8 mouse cellular contexts compared by ENCODE assay signal in genomic region chr3:84435288-84436043, GRCm38 (mm10). TPM values are rescaled to one million over a fixed set of nuclear protein-coding genes. Genes with fewer than 3 reads are reported as not detected.
DNase-seq lines count a peak whose midpoint lies in the region; ATAC-seq lines count a peak whose summit lies in the region.

No protein-coding gene starts in this region.

- H3K4me3 ChIP-seq in kidney, embryonic 16.5 days (ENCODE audit: low read length) = no peak overlapping the region
- no peak overlapping the region for H3K4me3 ChIP-seq in neural tube, embryonic 14.5 days (ENCODE audit: low read depth, low read length)

- no peaks in the 10 kb centered on the region for H3K27me3 ChIP-seq in kidney, embryonic 16.5 days (ENCODE audit: insufficient read depth, low read length)
- H3K27me3 ChIP-seq in neural tube, embryonic 14.5 days (ENCODE audit: control insufficient read depth, insufficient read depth, low read length) = no peaks in the 10 kb centered on the region

- WGBS in kidney, embryonic 16.5 days = 19% methylated on average over 11 of the region's 11 CpGs
- 16% methylated on average over 11 of the region's 11 CpGs for WGBS in neural tube, embryonic 14.5 days

- peak overlapping the region; percentile 29; the same call in 1 of the 2 replicates for H3K27ac ChIP-seq in kidney, embryonic 16.5 days (ENCODE audit: low read length)
- H3K27ac ChIP-seq in neural tube, embryonic 14.5 days (ENCODE audit: low read depth, low read length) = no peak overlapping the region; the same call in 1 of the 2 replicates

- no peak overlapping the region for H3K9ac ChIP-seq in kidney, embryonic 16.5 days (replicated peaks; ENCODE audit: low read length)
- H3K9ac ChIP-seq in neural tube, embryonic 14.5 days (replicated peaks; ENCODE audit: low read depth, low read length) = no peak overlapping the region

- H3K4me2 ChIP-seq in kidney, embryonic 16.5 days (replicated peaks; ENCODE audit: low read depth, low read length) = no peak overlapping the region
- H3K4me2 ChIP-seq in neural tube, embryonic 14.5 days (ENCODE audit: low read depth, low read length) = no peak overlapping the region

- peak; percentile 32; the same call in 1 of the 2 replicates for ATAC-seq in kidney, embryonic 16.5 days (ENCODE audit: low FRiP score, low TSS enrichment)
- ATAC-seq in neural tube, embryonic 14.5 days (ENCODE audit: low read depth) = peak; percentile 41; the same call in 1 of the 2 replicates
- no peak for ATAC-seq in CD4-positive, CD25-positive, alpha-beta regulatory T cell, adult 4 months

- H3K36me3 ChIP-seq in kidney, embryonic 16.5 days (ENCODE audit: insufficient read depth, low read length) = no peaks in the 10 kb centered on the region
- no peaks in the 10 kb centered on the region for H3K36me3 ChIP-seq in neural tube, embryonic 14.5 days (ENCODE audit: control insufficient read depth, insufficient read depth, low read length)

- DNase-seq in adrenal gland, postnatal 25 days = peak; percentile 25
- DNase-seq in adrenal gland, adult 2 months = no peak
- peak; percentile 71 for DNase-seq in R1 (ENCODE audit: low read depth, low spot score)
- peak; percentile 32 to 37 for DNase-seq in heart, adult 9 months (ENCODE audit: low spot score in 2 of 2)
- DNase-seq in spleen, adult 18-20 months = no peak

- no peaks in the 10 kb centered on the region for H3K9me3 ChIP-seq in kidney, embryonic 16.5 days (ENCODE audit: low read length)
- H3K9me3 ChIP-seq in neural tube, embryonic 14.5 days (ENCODE audit: control insufficient read depth, low read length) = no peaks in the 10 kb centered on the region

- H3K4me1 ChIP-seq in kidney, embryonic 16.5 days (ENCODE audit: insufficient read depth, low read length) = peaks cover 22% of the 10 kb centered on the region
- peaks cover 12% of the 10 kb centered on the region for H3K4me1 ChIP-seq in neural tube, embryonic 14.5 days (ENCODE audit: control insufficient read depth, insufficient read depth, low read length)

RNA-seq across cellular contexts. Expression of gene Fhdc1, which starts 44.8 kb away (rescaled TPM):
- total RNA-seq in adrenal gland, postnatal 25 days (2021) = 13.2 and 17.5 TPM in 2 replicates
- total RNA-seq in adrenal gland, adult 2 months (2021) = 1 to 10 TPM; 2.2 to 4.7 TPM
- polyA plus RNA-seq in adrenal gland, adult 2 months (2012; rRNA removed) = 1.7 and 2.2 TPM in 2 replicates
- polyA plus RNA-seq in kidney, embryonic 16.5 days (2015; fragmentation: Nextera tagmentation; extraction: Ambion mirVana) = 3.1 and 3.9 TPM in 2 replicates
- 4.9 and 7.2 TPM in 2 replicates for polyA plus RNA-seq in neural tube, embryonic 14.5 days (2014; fragmentation: Nextera tagmentation; extraction: Ambion mirVana)
- polyA plus RNA-seq in CD4-positive, CD25-positive, alpha-beta regulatory T cell, adult 4 months (2017; shearing (Covaris generic)) = under 1 TPM; 0.47 to 0.62 TPM

Comparison
In these comparisons a context has a peak if more than half of its experiments do, and no peak if none do; other contexts are left out.
1. DNase-seq: peak in adrenal gland, postnatal 25 days (single experiment), R1 (single experiment) and heart, adult 9 months (2 of 2); none in adrenal gland, adult 2 months (single experiment) and spleen, adult 18-20 months (0 of 2).